Mouse (Mus musculus): ENCODE results near the gene Tab1. TPM values are rescaled to one million over a fixed set of nuclear protein-coding genes. Genes with fewer than 3 reads are reported as not detected.

Gene Tab1
- 29.7 TPM for polyA plus RNA-seq (2017; shearing (Covaris generic))

DNA sequence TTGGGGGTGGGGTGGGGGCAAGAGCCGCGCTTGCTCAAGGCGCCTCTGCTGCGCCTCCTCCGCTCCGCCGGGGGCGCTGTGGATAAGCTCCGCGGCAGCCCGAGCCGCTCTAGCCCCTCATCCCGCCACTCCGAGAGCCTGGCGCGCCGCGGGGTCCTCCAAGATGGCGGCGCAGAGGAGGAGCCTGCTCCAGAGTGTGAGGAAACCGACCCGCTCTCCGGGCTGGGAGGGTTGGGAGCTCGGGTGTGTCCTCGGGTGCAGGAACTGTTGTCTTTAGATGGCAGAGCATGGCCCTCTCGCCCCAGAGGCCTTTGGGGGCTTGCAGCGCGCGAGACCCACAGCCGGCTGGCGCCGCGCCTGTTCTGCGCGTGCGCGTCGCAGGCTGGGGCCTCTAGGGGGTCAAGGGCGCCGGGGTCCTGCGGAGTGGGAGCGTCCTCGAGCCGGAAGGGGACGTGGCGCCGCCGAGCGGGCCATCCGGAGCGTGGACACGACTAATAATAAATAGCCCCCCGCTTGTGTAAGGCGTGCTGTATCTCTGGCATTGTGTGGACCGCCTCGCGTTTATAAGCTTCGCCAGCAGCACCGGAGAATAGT, at the start of gene Tab1:
TSS of gene Tab1 (plus strand) at position 135 of the 594 bp plus-strand sequence.

GRCm38 (mm10) chr15:80091121-80091955, 41.6 kb upstream of the Tab1 start, which contains the start of the genes Syngr1 and Rpl3:
Gene Syngr1 (plus strand): TSS chr15:80091334.
Gene Rpl3 (minus strand): TSS chr15:80091868.

GRCm38 (mm10) chr15:80173001-80173771, 40.3 kb downstream of the Tab1 start, which contains the start of gene Mgat3:
Gene Mgat3 (plus strand): TSS chr15:80173721.

Other genes starting within 250 kb of the Tab1 start
- gene Apobec3, start 241.5 kb upstream of the Tab1 start, polyA plus RNA-seq (2017; shearing (Covaris generic)), result 384 TPM
- gene Cbx7, start 162.0 kb upstream of the Tab1 start, polyA plus RNA-seq (2017; shearing (Covaris generic)), result 179 TPM
- gene Pdgfb, start 118.2 kb upstream of the Tab1 start, polyA plus RNA-seq (2017; shearing (Covaris generic)), result 2.0 TPM
- 1.1 TPM for gene Syngr1, start 41.8 kb upstream of the Tab1 start, polyA plus RNA-seq (2017; shearing (Covaris generic))
- 1,367 TPM for gene Rpl3, start 41.3 kb upstream of the Tab1 start, polyA plus RNA-seq (2017; shearing (Covaris generic))
- not detected for gene Mgat3, start 40.6 kb downstream of the Tab1 start, polyA plus RNA-seq (2017; shearing (Covaris generic))
- gene Mief1, start 100.9 kb downstream of the Tab1 start, polyA plus RNA-seq (2017; shearing (Covaris generic)), result 29.1 TPM
- gene AC140267.1, start 102.7 kb downstream of the Tab1 start, polyA plus RNA-seq (2017; shearing (Covaris generic)), result not detected
- gene Atf4, start 122.1 kb downstream of the Tab1 start, polyA plus RNA-seq (2017; shearing (Covaris generic)), result 97.4 TPM
- 30.2 TPM for gene Rps19bp1, start 131.2 kb downstream of the Tab1 start, polyA plus RNA-seq (2017; shearing (Covaris generic))
- gene Cacna1i, start 154.1 kb downstream of the Tab1 start, polyA plus RNA-seq (2017; shearing (Covaris generic)), result 0.05 TPM